Mouse (Mus musculus) midbrain, embryonic 12.5 days (tissue): ENCODE data around the gene Tmem274. TPM values are rescaled to one million over a fixed set of nuclear protein-coding genes. Genes with fewer than 3 reads are reported as not detected.

ENCODE experiments used
- ATAC-seq: fragments of 200-750 bp; cut with Nextera tagmentation; 2 replicates; pipeline ENCODE4 v1.8.0; 2017; ENCODE audit warnings: low read depth, moderate TSS enrichment, moderate library complexity; ENCODE audit not compliant: low FRiP score
- H3K27ac ChIP-seq: fragments of 300-500 bp; sonication (generic); replicated peaks from 2 replicates; pipeline ENCODE4 v1.5.1; 2016; ENCODE audit warnings: mild to moderate bottlenecking
- H3K27me3 ChIP-seq: fragments of 300-500 bp; sonication (generic); 2 replicates; pipeline ENCODE4 v1.6.1; 2016; ENCODE audit warnings: mild to moderate bottlenecking
- H3K36me3 ChIP-seq: fragments of 300-500 bp; sonication (generic); 2 replicates; pipeline ENCODE4 v1.6.1; 2016
- H3K4me1 ChIP-seq: fragments of 300-500 bp; sonication (generic); 2 replicates; pipeline ENCODE4 v1.6.1; 2016
- H3K4me2 ChIP-seq: fragments of 300-500 bp; sonication (generic); replicated peaks from 2 replicates; pipeline ENCODE4 v1.6.1; 2016; ENCODE audit warnings: mild to moderate bottlenecking, moderate library complexity
- H3K4me3 ChIP-seq: fragments of 300-500 bp; sonication (generic); 2 replicates; pipeline ENCODE4 v1.5.1; 2016; ENCODE audit warnings: mild to moderate bottlenecking
- H3K9ac ChIP-seq: fragments of 300-500 bp; sonication (generic); replicated peaks from 2 replicates; pipeline ENCODE4 v1.6.1; 2016; ENCODE audit warnings: mild to moderate bottlenecking, moderate library complexity
- H3K9me3 ChIP-seq: fragments of 300-500 bp; sonication (generic); 2 replicates; pipeline ENCODE4 v1.6.1; 2016; ENCODE audit warnings: mild to moderate bottlenecking
- WGBS: fragments of 180-500 bp; shearing (Covaris S2); methylation state at CpG from one replicate; pipeline ENCODE4 v1.1.7; 2016; 5-methylcytosine and 5-hydroxymethylcytosine counted together
- polyA plus RNA-seq: library from polyadenylated mRNA; unstranded; fragments of >200 nt; fragmentation: Nextera tagmentation; extraction: Ambion mirVana; gene quantifications from 2 replicates; pipeline ENCODE4 v1.2.1, GENCODE M21; 2016

The Tmem274 gene
- polyA plus RNA-seq, 1 experiment from 2014 or later, result 0.31 TPM

DNA sequence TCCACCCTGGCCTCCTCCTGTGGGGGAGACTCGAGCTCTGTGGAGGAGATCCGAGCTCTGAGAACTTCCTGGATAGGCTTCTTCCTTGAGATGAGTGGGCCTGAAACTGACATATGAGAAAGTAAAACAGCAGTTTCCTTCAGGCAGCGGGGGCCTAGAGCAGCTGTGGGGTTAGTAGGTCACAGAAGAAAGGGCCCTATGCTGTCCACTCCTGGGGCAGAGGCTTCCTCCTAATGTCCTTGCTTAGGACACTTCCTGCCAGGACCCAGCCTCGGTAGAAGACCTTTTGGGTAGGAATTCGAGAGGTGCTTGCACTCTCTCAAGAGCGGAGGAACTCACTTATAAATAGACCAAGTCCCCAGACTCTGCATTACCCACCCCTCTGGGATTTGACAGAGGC, 52.5 kb downstream of the Tmem274 start:
- H3K4me2 ChIP-seq, result no peak overlapping the region
- no peaks in the 10 kb centered on the region for H3K36me3 ChIP-seq
- no peak overlapping the region for H3K4me3 ChIP-seq
- no peaks in the 10 kb centered on the region for H3K27me3 ChIP-seq
- no peak for ATAC-seq
- H3K9me3 ChIP-seq, result no peaks in the 10 kb centered on the region
- 80% methylated on average over 6 of the region's 6 CpGs for whole genome bisulfite sequencing
- peaks cover 18% of the 10 kb centered on the region for H3K4me1 ChIP-seq
- H3K27ac ChIP-seq, result no peak overlapping the region
- H3K9ac ChIP-seq, result no peak overlapping the region

Other genes with a start within 250 kb of the Tmem274 start
- 141 and 144 TPM in 2 replicates for gene Kif1b, start 169.7 kb upstream of the Tmem274 start, polyA plus RNA-seq
- gene Ube4b, start 50.6 kb upstream of the Tmem274 start, polyA plus RNA-seq, result 78.2 and 81.7 TPM in 2 replicates
- not detected in 2 replicates for gene Rbp7, start 22.4 kb upstream of the Tmem274 start, polyA plus RNA-seq
- 13.9 and 14.7 TPM in 2 replicates for gene Nmnat1, start 7.8 kb downstream of the Tmem274 start, polyA plus RNA-seq
- gene Lzic, start 7.9 kb downstream of the Tmem274 start, polyA plus RNA-seq, result 48.4 and 55.2 TPM in 2 replicates
- gene Ctnnbip1, start 40.9 kb downstream of the Tmem274 start, polyA plus RNA-seq, result 66.3 and 68.2 TPM in 2 replicates
- gene Clstn1, start 109.1 kb downstream of the Tmem274 start, polyA plus RNA-seq, result 84.4 and 103 TPM in 2 replicates
- gene Pik3cd, start 225.2 kb downstream of the Tmem274 start, polyA plus RNA-seq, result 13.2 and 14.0 TPM in 2 replicates